In genomic region chr8:127552836-127553235, GRCm38 (mm10) we compare ENCODE assay signal across 13 mouse cellular contexts.
DNase-seq lines count a peak whose midpoint lies in the region; ATAC-seq lines count a peak whose summit lies in the region.
"Had no signal": no experiment of that assay in that cellular context is flagged by ENCODE, and none has a peak within 500 bp of the region (broad histone marks: within the 10 kb centered on the region; RNA-seq: fewer than 3 reads in every experiment).

No protein-coding gene starts in this region.

- no peaks in the 10 kb centered on the region for H3K27me3 ChIP-seq in hindbrain, embryonic 12.5 days
- H3K27me3 ChIP-seq in hindbrain, embryonic 16.5 days (replicated peaks; ENCODE audit: control insufficient read depth, insufficient read depth, low read length): no peaks in the 10 kb centered on the region
- peaks cover 5% of the 10 kb centered on the region; the same call in 1 of the 2 replicates for H3K27me3 ChIP-seq in limb, embryonic 13.5 days
- no peaks in the 10 kb centered on the region for H3K27me3 ChIP-seq in kidney, embryonic 16.5 days (ENCODE audit: insufficient read depth, low read length)

- no peaks in the 10 kb centered on the region for H3K36me3 ChIP-seq in hindbrain, embryonic 12.5 days
- H3K36me3 ChIP-seq in hindbrain, embryonic 16.5 days (ENCODE audit: control insufficient read depth, insufficient read depth, low read length): no peaks in the 10 kb centered on the region
- no peaks in the 10 kb centered on the region for H3K36me3 ChIP-seq in limb, embryonic 13.5 days
- no peaks in the 10 kb centered on the region for H3K36me3 ChIP-seq in kidney, embryonic 16.5 days (ENCODE audit: insufficient read depth, low read length)
- H3K36me3 ChIP-seq: G1E had no signal

- WGBS in hindbrain, embryonic 12.5 days: 82% methylated on average over 13 of the region's 13 CpGs
- WGBS in hindbrain, embryonic 16.5 days: 44% methylated on average over 13 of the region's 13 CpGs
- 15% methylated on average over 13 of the region's 13 CpGs for WGBS in limb, embryonic 13.5 days
- 76% methylated on average over 13 of the region's 13 CpGs for WGBS in kidney, embryonic 16.5 days

- H3K9me3 ChIP-seq in hindbrain, embryonic 12.5 days (replicated peaks): no peaks in the 10 kb centered on the region
- H3K9me3 ChIP-seq in hindbrain, embryonic 16.5 days (ENCODE audit: control insufficient read depth, low read length): no peaks in the 10 kb centered on the region
- H3K9me3 ChIP-seq in limb, embryonic 13.5 days: no peaks in the 10 kb centered on the region
- no peaks in the 10 kb centered on the region for H3K9me3 ChIP-seq in kidney, embryonic 16.5 days (ENCODE audit: low read length)

- peak; percentile 9 for DNase-seq in right cerebral cortex, postnatal 4 days
- no peak for DNase-seq in right cerebral cortex, adult 2 months (ENCODE audit: low spot score in 2 of 2)
- no peak for DNase-seq in adrenal gland, adult 2 months
- DNase-seq in right cerebral cortex, postnatal 10 days (ENCODE audit: low spot score in 2 of 2): no peak
- DNase-seq: B cell, adult 2 months; cerebellum, adult 2 months; thymus, adult 18-20 months had no signal

- peaks cover 16% of the 10 kb centered on the region for H3K4me1 ChIP-seq in hindbrain, embryonic 12.5 days
- H3K4me1 ChIP-seq in hindbrain, embryonic 16.5 days (ENCODE audit: control insufficient read depth, insufficient read depth, low read depth, low read length): peaks cover 8% of the 10 kb centered on the region
- H3K4me1 ChIP-seq in limb, embryonic 13.5 days: peaks cover 38% of the 10 kb centered on the region
- peaks cover 7% of the 10 kb centered on the region for H3K4me1 ChIP-seq in kidney, embryonic 16.5 days (ENCODE audit: insufficient read depth, low read length)

- no peak for ATAC-seq in hindbrain, embryonic 12.5 days (ENCODE audit: low FRiP score)
- ATAC-seq in hindbrain, embryonic 16.5 days: no peak
- no peak for ATAC-seq in limb, embryonic 13.5 days (ENCODE audit: low FRiP score, low read depth)
- no peak for ATAC-seq in kidney, embryonic 16.5 days (ENCODE audit: low FRiP score, low TSS enrichment)
- ATAC-seq: intestine, embryonic 16.5 days had no signal

- no peak overlapping the region for H3K4me2 ChIP-seq in hindbrain, embryonic 12.5 days (replicated peaks)
- H3K4me2 ChIP-seq in hindbrain, embryonic 16.5 days (ENCODE audit: low read length): no peak overlapping the region
- H3K4me2 ChIP-seq in limb, embryonic 13.5 days (replicated peaks): peak overlapping the region; percentile 47
- H3K4me2 ChIP-seq in kidney, embryonic 16.5 days (replicated peaks; ENCODE audit: low read depth, low read length): no peak overlapping the region

- no peak overlapping the region for H3K9ac ChIP-seq in hindbrain, embryonic 12.5 days
- no peak overlapping the region for H3K9ac ChIP-seq in hindbrain, embryonic 16.5 days (ENCODE audit: low read depth, low read length)
- no peak overlapping the region for H3K9ac ChIP-seq in limb, embryonic 13.5 days
- H3K9ac ChIP-seq in kidney, embryonic 16.5 days (replicated peaks; ENCODE audit: low read length): no peak overlapping the region

- H3K4me3 ChIP-seq in hindbrain, embryonic 12.5 days: no peak overlapping the region
- H3K4me3 ChIP-seq in hindbrain, embryonic 16.5 days (ENCODE audit: low read length): no peak overlapping the region
- no peak overlapping the region for H3K4me3 ChIP-seq in limb, embryonic 13.5 days
- H3K4me3 ChIP-seq in kidney, embryonic 16.5 days (ENCODE audit: low read length): no peak overlapping the region

- H3K27ac ChIP-seq in hindbrain, embryonic 12.5 days: peak overlapping the region; percentile 40; the same call in 1 of the 2 replicates
- H3K27ac ChIP-seq in hindbrain, embryonic 16.5 days (ENCODE audit: low read depth, low read length): no peak overlapping the region
- H3K27ac ChIP-seq in limb, embryonic 13.5 days: no peak overlapping the region
- H3K27ac ChIP-seq in kidney, embryonic 16.5 days (ENCODE audit: low read length): no peak overlapping the region
